Mouse (Mus musculus) kidney, postnatal 0 days (tissue): ENCODE measurements around the gene Mob3c. TPM values are rescaled to one million over a fixed set of nuclear protein-coding genes. Genes with fewer than 3 reads are reported as not detected.

Experiments
- ATAC-seq: fragments of 200-750 bp; cut with Nextera tagmentation; replicated peaks from 2 replicates; pipeline ENCODE4 v1.8.0; 2017; ENCODE audit warnings: low read depth, moderate number of reproducible peaks, moderate TSS enrichment, moderate library complexity; ENCODE audit not compliant: low FRiP score
- DNase-seq: peaks from one replicate; pipeline ENCODE4 v3.0.0-alpha.2; 2016; ENCODE audit warnings: low spot score
- H3K27ac ChIP-seq: fragments of 300-500 bp; sonication (generic); 2 replicates; pipeline ENCODE4 v1.5.1; 2014; ENCODE audit warnings: mild to moderate bottlenecking
- H3K27me3 ChIP-seq: fragments of 300-500 bp; sonication (generic); 2 replicates; pipeline ENCODE4 v1.6.1; 2014; ENCODE audit warnings: low read length, mixed read lengths; ENCODE audit not compliant: insufficient read depth
- H3K36me3 ChIP-seq: fragments of 300-500 bp; sonication (generic); 2 replicates; pipeline ENCODE4 v1.6.1; 2014; ENCODE audit warnings: low read length, mixed read lengths; ENCODE audit not compliant: insufficient read depth
- H3K4me1 ChIP-seq: fragments of 300-500 bp; sonication (generic); replicated peaks from 2 replicates; pipeline ENCODE4 v1.6.1; 2014; ENCODE audit warnings: antibody characterized with exemption, low read length, mixed read lengths; ENCODE audit not compliant: insufficient read depth
- H3K4me2 ChIP-seq: fragments of 300-500 bp; sonication (generic); 2 replicates; pipeline ENCODE4 v1.6.1; 2014; ENCODE audit warnings: mild to moderate bottlenecking, low read length, moderate library complexity, mixed read lengths
- H3K4me3 ChIP-seq: fragments of 300-500 bp; sonication (generic); replicated peaks from 2 replicates; pipeline ENCODE4 v1.5.1; 2014; ENCODE audit warnings: low read depth, low read length
- H3K9ac ChIP-seq: fragments of 300-500 bp; sonication (generic); 2 replicates; pipeline ENCODE4 v1.6.1; 2014; ENCODE audit warnings: low read depth, low read length
- H3K9me3 ChIP-seq: fragments of 300-500 bp; sonication (generic); replicated peaks from 2 replicates; pipeline ENCODE4 v1.6.1; 2016; ENCODE audit warnings: low read length, inconsistent platforms, mixed read lengths
- CTCF ChIP-seq: IDR thresholded peaks from 2 replicates; pipeline ENCODE4 v1.5.1; 2016; ENCODE audit warnings: antibody characterized with exemption, low read depth, mild to moderate bottlenecking, moderate library complexity
- WGBS: fragments of 180-500 bp; shearing (Covaris S2); extraction: QIAGEN DNeasy Blood & Tissue Kit; methylation state at CpG from one replicate; pipeline ENCODE4 v1.1.7; 2014; 5-methylcytosine and 5-hydroxymethylcytosine counted together
- polyA plus RNA-seq: library from polyadenylated mRNA; unstranded; fragments of >200 nt; fragmentation: Nextera tagmentation; extraction: Ambion mirVana; gene quantifications from 2 replicates; pipeline ENCODE4 v1.2.1, GENCODE M21; 2015

Gene Mob3c
- polyA plus RNA-seq, 1 experiment from 2014 or later, result 7.4 TPM

- H3K4me1 ChIP-seq, result 0 out of 2 replicates have a peak, but pooled peaks cover 6% of the 10 kb centered on the region
- no peak for TF ChIP-seq CTCF
- no peak overlapping the region for H3K27ac ChIP-seq
- 4% methylated on average over 8 of the region's 8 CpGs for WGBS
- peak overlapping the region; percentile 27; the same call in 1 of the 2 replicates for H3K9ac ChIP-seq
- ATAC-seq (peak; percentile 34), DNase-seq (no peak)
- peak overlapping the region; percentile 76 for H3K4me2 ChIP-seq
- H3K4me3 ChIP-seq, result peak overlapping the region; percentile 76
- H3K27me3 ChIP-seq, result no peaks in the 10 kb centered on the region
- no peaks in the 10 kb centered on the region for H3K9me3 ChIP-seq
- 0 out of 2 replicates have a peak, but pooled peaks cover 9% of the 10 kb centered on the region for H3K36me3 ChIP-seq
These were observed 645 bp downstream of the Mob3c start for GRCm38 (mm10) chr4:115828572-115828902.

- TF ChIP-seq CTCF, result no peak
These were observed 2.6 kb downstream of the Mob3c start for GRCm38 (mm10) chr4:115830491-115830890.

GRCm38 (mm10) chr4:115831221-115831620, 3.3 kb downstream of the Mob3c start:
- no peak for TF ChIP-seq CTCF
- Histone ChIP-seq H3K36me3 (peaks cover 17% of the 10 kb centered on the region; the same call in 1 of the 2 replicates), H3K27me3 (no peaks in the 10 kb centered on the region), H3K9ac (no peak overlapping the region), H3K4me1 (0 out of 2 replicates have a peak, but pooled peaks cover 6% of the 10 kb centered on the region), H3K27ac (no peak overlapping the region), H3K9me3 (no peaks in the 10 kb centered on the region), H3K4me3 (no peak overlapping the region), H3K4me2 (no peak overlapping the region)
- ATAC-seq (no peak), DNase-seq (no peak)
- WGBS, result 94% methylated on average over 22 of the region's 22 CpGs

More at GRCm38 (mm10) chr4:115830491-115830890, 2.6 kb downstream of the Mob3c start:
- Histone ChIP-seq H3K4me3 (no peak overlapping the region), H3K27me3 (no peaks in the 10 kb centered on the region), H3K36me3 (peaks cover 17% of the 10 kb centered on the region; the same call in 1 of the 2 replicates), H3K4me1 (0 out of 2 replicates have a peak, but pooled peaks cover 6% of the 10 kb centered on the region), H3K9ac (no peak overlapping the region), H3K27ac (no peak overlapping the region), H3K9me3 (no peaks in the 10 kb centered on the region), H3K4me2 (no peak overlapping the region)
- 61% methylated on average over 5 of the region's 5 CpGs for whole genome bisulfite sequencing
- DNase-seq (no peak), ATAC-seq (no peak)

GRCm38 (mm10) chr4:115832040-115832439, 4.1 kb downstream of the Mob3c start:
- DNase-seq, result no peak
- Histone ChIP-seq H3K4me2 (no peak overlapping the region), H3K9me3 (no peaks in the 10 kb centered on the region), H3K27me3 (no peaks in the 10 kb centered on the region), H3K4me3 (no peak overlapping the region), H3K9ac (no peak overlapping the region), H3K27ac (no peak overlapping the region), H3K4me1 (0 out of 2 replicates have a peak, but pooled peaks cover 6% of the 10 kb centered on the region), H3K36me3 (peaks cover 17% of the 10 kb centered on the region; the same call in 1 of the 2 replicates)
- 54% methylated on average over 2 of the region's 2 CpGs for WGBS
- TF ChIP-seq CTCF, result no peak
- no peak for ATAC-seq

- peaks cover 17% of the 10 kb centered on the region; the same call in 1 of the 2 replicates for H3K36me3 ChIP-seq
- H3K4me1 ChIP-seq, result no peaks in the 10 kb centered on the region
- no peak for DNase-seq
- no peak overlapping the region for H3K4me3 ChIP-seq
- 70% methylated on average over 2 of the region's 2 CpGs for WGBS
- ATAC-seq, result no peak
- H3K27ac ChIP-seq, result no peak overlapping the region
- TF ChIP-seq CTCF, result no peak
- H3K9ac ChIP-seq, result no peak overlapping the region
- H3K9me3 ChIP-seq, result no peaks in the 10 kb centered on the region
- H3K4me2 ChIP-seq, result no peak overlapping the region
- H3K27me3 ChIP-seq, result no peaks in the 10 kb centered on the region
These were observed 7.7 kb downstream of the Mob3c start for GRCm38 (mm10) chr4:115835576-115835975.

DNA sequence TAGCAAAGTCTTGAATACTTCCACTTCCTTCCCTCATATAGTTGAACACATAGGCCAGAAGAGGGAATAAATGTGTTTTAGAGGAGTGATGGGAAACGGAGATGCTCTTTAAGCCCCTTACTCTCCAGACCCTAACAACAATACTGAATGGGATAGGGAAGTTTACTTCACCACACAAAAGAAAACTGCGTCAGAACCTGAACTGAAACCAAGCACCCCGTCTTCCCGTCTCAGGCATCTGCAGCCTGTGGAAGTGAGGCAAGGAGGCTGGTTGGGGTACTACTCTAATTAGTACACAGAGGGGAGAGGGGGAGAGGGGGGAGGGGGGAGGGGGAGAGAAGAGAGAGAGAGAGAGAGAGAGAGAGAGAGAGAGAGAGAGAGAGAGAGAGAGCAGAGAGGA, 10.3 kb downstream of the Mob3c start:
- no peak for DNase-seq
- no peaks in the 10 kb centered on the region for H3K4me1 ChIP-seq
- H3K27me3 ChIP-seq, result no peaks in the 10 kb centered on the region
- no peak overlapping the region; the same call in 1 of the 2 replicates for H3K4me2 ChIP-seq
- no peak overlapping the region for H3K27ac ChIP-seq
- H3K9me3 ChIP-seq, result no peaks in the 10 kb centered on the region
- WGBS, result 73% methylated on average over 4 of the region's 4 CpGs
- H3K36me3 ChIP-seq, result peaks cover 8% of the 10 kb centered on the region; the same call in 1 of the 2 replicates
- no peak overlapping the region for H3K4me3 ChIP-seq
- H3K9ac ChIP-seq, result no peak overlapping the region
- ATAC-seq, result no peak
- no peak for TF ChIP-seq CTCF
